Mouse (Mus musculus): Measurements from ENCODE around the gene Krt42.
"Not testable (repeated sequence)": the region's sequence is repeated elsewhere in the genome, so short reads cannot be mapped to it uniquely, and the experiment has no call there.

Krt42 gene

DNA sequence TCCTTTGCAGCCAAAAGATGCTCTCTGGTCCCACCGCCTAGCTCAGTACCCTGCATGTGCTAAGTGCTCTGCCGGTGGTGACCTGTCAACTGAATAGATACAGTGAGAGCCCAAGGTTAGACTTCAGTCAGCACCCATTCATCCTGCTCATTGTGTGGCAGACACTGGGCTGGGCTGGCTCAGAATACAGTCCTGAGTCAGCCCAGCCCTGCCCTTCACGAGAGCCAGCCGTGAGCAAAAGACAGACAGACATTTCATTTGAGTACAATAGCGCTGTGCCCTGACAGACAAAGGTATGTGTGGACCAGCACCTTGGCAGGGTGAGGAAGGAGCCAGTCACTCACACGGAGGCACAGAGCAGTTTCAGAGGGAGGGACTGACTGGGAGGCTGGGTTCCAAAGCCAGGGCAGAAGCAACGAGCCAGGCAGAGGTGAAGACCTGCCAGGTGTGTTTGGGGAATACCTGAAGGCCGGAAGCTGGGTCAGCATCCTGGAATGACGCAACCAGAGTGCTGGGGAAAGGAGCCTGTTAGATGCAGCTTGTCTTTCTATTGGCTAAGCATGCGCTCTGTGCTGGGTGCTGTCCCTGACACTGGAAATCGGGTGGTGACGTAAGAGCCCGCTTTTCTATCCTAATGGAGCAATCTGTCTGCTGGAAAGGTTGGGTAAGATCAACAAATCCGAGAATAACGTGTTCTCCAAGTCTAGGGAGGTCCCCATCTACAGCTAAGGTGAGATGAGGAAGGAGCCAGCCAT lies 8.2 kb upstream of the Krt42 start:
- no peak for DNase-seq

DNA sequence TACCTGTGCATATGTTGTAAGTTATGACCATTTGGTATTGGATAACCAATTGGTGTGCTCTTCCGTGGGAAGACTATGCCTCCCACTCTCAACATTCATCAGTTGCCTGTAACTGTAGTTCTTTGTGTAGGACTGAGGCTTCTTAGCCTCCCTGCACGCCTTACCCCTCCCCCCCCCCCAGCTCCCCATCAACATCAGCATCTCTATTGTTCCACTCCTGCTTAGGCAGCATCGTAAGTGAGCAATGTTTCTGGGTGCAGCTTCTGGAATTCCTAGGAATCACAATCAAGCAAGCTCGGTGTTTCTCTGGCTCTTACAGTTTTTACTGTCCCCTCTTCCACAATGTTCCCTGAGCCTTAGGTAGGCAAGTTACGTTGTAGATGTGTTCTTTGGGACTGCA lies 5.8 kb upstream of the Krt42 start:
- DNase-seq, result no peak

DNA sequence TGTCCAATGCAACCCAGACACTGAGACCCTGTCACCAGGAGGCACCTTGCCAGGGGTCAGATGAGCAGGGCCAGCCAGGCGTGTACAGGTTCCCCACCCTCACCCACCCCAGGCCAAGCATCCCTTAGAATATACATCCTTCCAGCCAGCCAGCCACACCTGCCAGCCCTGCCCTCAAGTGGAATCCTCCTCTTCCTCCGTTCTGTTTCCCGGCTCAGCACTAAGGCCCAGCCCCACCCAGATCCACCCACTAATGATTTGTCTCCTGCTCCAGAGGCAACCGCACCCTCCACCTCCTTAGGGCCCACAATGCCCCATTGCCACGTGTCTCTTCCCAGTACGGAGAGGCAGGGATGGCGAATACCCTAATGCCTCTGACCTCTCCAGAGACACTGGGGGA lies 5.0 kb upstream of the Krt42 start:
- DNase-seq, result no peak

DNA sequence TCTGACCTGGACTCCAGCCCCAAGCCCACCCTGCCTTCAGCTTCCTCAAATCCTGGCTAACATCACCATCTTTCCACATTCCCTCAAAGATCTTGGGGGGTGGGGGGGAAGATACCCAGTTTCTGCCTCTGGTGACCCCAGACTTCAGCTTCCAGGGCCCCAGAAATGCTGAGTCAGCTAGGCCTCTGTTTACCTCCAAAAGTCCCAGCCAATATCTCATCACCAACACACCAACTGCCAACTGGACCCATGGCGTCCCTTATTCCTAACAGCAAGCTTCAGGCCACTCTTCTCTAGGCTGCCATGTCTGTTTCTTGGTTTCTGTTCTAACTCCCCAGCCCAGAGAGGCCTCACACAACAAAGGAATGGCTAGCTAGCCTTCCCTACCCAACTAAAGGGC lies 2.2 kb upstream of the Krt42 start:
- DNase-seq, result no peak

DNA sequence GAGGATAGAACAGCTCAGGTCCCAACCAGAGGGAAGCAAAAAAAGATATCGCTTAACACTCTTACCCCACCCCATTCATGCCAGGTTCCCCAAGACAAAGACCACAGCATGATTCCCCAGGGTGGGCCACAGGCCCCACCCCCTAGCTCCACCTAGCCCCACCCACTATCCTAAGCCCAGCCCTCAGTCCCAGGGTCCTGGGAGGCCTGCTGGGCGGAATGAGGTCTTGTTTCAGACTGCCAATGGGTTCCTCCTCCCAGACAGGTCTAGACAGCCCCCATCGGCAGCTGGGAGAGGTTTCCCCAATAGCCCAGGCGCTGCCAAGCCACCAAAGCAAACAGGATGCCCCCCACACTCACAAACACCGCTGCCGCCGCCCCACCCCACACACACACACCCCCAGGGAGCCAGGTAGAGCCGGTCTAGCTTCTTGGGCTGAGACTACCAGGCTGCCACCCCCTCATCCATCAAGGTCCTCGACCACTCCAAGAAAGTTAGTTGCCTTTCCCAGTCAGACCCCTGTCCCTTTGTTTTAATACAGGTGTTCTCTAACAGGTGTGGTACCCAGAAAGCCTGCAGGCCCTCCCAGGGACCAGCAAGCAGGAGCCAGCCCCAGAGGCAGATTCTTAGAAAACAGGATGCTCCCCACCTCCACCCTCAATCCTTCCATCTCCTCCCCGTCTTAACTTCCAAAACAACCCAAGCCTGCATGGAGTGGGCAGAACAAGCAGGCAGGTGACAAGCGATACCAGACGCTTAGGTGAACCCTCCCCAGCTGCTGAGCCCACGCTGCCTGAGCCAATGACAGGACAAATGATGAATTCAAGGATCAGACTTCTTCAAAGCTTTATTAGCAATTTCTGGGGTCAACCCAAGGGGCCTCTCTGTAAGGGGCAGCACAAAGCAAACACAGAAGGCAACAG lies 7.4 kb downstream of the Krt42 start:
- DNase-seq, result no peak

DNA sequence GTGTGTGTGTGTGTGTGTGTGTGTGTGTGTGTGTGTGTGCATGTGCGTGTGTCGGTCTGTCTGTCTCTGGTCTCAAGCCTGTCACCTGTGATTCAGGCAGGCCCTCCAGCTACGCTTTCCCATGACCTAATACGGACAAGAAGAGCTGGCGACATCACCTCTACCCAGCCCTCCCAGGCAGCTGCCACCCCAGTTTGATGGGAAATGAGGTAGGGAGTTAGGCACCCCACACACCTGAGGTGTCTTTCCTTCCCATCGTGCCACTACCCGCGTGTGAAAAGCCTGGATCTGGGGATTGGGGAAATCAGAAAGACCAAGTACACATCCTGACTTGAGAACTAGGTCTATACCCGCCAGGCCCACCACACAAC lies 8.5 kb downstream of the Krt42 start:
- no peak for DNase-seq

DNA sequence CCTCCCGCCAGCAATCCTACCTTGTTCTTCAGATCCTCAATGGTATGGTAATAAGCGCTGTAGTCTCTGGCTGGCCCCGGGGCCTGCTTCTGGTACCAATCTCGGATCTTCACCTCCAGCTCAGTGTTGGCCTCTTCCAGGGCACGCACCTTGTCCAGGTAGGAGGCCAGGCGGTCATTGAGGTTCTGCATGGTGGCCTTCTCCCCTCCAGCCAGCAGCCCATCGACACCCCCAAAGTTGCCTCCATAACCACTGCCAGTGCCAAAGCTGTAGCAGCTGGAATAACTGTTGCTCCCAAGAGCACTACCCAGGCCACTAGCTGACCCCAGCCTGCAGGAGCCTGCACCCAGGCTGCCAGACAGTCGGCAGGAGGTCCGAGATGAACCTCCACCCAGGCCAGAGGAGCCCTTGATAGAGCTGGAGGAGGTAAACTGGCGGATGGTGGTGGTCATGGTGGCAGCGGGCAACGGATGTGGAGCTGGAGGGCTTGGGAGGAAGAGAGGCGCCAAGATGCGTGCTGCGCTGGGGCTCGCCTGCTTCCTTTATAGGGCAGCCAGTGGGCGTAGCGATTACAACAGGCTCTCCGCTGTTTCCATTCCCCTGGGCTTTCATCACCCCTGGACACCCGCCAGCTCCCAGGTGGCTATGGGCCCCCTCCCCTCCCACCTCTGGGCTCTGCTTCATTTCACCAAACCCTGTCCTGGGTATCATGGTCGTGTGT lies 9.0 kb downstream of the Krt42 start, which contains the start of gene Krt17:
Krt17 (minus strand) TSS at position 516 of the 721 bp plus-strand sequence.
- no peak for DNase-seq

DNA sequence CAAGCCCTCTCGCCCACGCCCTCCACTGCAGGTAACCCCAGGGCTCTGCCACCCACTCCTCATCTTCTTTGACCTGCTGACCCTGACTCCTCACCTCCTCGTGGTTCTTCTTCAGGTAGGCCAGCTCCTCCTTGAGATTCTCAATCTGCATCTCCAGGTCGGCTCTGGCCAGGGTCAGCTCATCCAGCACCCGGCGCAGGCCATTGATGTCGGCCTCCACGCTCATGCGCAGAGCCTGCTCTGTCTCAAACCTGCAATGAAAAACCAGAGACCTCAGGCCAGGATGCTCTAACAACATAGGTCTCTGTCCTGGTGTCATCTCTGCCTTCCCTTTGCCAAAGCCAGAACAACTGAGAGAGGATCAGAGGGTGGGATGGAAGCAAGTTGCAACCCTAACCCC lies 10.6 kb downstream of the Krt42 start:
- no peak for DNase-seq

DNA sequence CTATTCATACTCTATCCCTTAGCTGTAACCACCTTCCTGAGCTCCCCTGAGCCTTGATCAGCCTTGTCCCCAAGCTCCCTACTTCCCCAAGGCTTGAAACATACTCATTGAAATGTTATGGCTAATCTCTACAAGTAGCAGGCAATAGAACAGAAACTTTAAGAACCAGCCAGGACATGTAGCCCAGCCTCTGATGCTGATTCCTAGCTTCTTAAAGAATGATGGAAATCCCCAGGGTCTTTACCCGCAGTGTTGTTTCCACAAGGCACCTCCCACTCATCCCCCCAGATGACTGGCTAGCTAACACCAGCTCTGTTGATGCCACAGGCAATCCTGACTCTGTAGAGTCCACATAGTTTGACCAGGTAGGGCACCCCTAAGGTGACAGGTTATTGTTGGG lies 11.7 kb downstream of the Krt42 start:
- DNase-seq, result no peak

DNA sequence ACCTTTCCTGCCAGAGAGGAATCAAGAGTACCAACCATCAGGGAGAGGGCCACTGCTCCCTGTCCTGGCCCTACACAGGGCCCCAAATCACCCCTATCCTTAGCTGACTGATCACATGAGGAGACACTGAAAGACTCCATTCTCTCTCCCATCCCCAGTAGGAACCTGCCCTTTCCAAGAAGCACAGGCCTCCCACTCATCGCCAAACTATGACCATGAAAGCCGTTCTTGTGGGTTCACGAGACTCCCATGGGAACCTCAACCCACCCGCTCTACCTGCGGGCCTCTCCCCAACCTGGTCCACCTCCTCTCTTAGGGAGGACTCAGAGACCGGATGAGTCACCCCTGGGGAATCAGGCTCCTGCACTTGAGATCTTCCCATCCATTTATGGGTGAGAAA lies 14.2 kb downstream of the Krt42 start:
- no peak for DNase-seq

DNA sequence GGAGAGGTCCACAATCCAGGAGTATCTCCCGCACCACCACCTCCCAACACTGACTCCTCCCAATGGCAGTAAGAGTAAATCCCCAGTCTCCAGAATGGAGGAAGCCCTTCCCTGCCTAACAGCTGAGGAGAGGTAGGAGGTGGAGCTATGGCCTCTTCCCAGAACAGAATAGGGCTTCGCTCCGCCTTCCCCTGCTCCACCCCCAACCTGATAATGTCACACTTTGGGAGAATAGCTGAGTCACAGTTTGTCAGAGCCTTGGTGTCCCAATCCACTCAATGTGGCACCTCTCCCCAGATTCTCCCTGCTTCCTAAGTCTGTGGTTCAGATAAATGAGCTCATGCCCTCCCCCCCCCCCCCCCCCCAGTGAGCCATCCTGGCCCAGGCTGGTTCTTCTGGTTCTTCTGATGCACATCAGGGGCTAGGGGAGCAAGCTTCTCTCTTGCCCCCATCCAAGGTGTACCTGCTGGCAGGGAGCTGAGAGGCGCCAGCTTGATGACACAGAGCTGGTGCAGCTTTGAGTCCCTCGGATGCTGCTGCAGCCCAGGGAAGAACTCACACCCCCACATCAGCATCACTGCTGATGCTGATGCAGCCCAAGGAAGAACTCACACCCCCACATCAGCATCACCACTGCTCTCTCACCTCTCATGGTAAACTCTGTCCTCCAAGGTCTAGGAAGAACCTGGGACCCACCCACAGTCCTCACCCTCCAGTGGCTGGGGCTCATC lies 15.1 kb downstream of the Krt42 start:
- no peak for DNase-seq

DNA sequence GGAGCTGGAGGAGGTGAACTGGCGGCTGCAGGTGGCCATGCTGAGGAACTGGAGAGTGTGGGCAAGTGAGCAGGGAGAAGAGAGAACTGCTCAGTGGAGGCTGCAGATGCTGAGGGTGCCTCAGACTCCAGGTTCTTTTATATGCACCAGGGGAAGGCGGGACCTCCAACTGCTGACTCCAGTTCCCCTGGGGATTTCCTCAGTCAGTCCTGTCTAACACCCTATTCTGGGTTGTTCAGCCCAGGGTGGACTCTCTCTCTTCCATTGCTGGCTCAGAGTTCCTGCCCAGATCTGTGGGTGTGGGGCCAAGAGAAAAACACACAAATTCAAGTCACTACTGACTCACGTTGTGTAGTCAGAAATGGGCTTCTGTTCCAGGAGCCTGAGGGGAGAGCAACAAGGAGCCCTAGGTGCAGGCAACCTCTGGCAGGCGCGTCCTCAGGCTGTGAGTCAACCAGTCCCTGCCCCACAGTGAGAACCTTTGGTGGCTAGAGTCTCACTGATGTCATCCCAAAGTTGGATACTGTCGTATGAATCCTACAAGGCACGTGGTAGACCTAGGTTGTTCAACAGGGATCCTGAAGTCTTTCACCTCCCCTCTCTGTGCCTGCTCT lies 20.7 kb downstream of the Krt42 start, which contains the start of gene Krt16:
Krt16 (minus strand) TSS at position 51 of the 614 bp plus-strand sequence.
- no peak for DNase-seq

DNA sequence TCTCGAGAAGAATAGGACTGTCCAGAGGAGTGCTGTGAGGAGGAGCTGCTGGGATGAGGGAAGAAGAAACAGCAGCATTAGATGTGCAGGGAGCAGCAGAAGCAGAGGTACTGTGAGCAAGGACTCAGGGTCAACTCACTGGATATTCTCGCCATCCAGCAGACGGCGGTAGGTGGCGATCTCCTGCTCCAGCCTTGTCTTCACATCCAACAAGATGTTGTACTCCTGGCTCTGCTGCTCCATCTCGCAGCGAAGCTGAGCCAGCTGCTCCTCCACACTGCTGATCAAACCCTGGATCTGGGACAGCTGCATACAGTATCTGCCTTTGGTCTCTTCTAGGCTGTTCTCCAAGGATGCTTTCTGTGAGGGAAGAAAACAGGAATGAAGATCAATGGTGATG lies 23.2 kb downstream of the Krt42 start:
- not testable (repeated sequence) for DNase-seq

DNA sequence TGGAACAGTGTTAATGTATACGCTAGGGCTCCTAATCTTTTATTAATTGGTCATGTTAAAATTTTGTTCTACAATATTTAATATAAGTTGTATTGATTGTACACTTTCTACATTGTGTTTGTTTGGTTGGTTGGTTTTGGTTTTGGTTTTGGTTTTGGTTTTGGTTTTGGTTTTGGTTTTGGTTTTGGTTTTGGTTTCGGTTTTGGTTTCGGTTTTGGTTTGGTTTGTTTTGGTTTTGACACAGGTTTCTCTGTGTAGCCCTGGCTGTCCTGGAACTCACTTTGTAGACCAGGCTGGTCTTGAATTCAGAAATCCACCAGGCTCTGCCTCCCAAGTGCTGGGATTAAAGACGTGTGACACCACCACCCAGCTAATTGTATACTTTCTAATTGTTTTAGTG lies 29.4 kb downstream of the Krt42 start:
- not testable (repeated sequence) for DNase-seq

DNA sequence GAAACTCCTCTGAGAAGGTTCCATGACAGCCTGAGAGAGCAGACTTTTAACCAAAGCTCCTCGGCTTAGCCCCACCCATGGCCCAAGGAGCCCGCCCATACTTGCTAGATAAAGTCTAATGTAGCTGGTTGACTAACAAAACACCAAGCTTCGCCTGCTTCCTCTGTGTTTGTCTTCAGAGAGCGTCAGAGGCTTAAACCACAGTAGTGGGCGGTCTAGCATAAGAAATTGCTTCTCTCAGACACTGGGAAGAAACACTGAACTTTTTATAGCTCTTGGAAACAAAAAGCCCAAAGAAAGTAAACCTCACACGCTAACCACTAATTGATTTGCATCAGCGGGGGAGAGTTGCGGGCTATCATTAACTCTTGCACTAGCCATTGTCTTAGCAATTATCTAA lies 47.9 kb downstream of the Krt42 start:
- DNase-seq, result no peak

DNA sequence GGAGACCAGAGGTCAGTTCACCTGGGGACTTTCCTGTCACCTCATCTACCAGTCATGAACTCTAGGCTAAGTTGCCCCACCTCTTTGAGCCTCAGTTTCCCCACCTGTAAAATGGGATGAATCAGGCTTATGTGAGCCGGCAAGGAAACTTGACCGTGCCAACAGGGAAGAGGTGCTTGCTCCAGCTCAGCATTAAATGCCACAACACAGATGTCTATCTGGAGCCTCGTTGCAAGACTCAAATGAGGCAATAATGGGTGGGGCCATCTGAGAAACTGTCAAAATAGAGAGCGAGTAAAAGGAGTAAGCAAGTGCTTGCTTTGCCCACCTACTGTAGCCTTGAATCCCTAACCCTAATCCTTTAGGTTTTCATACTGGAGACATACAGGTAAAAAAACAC lies 50.4 kb downstream of the Krt42 start:
- DNase-seq, result no peak

All from right cerebral cortex, postnatal 14 days (tissue).